Mouse (Mus musculus) liver, embryonic 16.5 days (tissue): ENCODE data around the gene Mcpt9. TPM values are rescaled to one million over a fixed set of nuclear protein-coding genes. Genes with fewer than 3 reads are reported as not detected.
"Not testable (repeated sequence)": the region's sequence is repeated elsewhere in the genome, so short reads cannot be mapped to it uniquely, and the experiment has no call there.

Experiments used
- ATAC-seq: fragments of 200-750 bp; cut with Nextera tagmentation; 2 replicates; pipeline ENCODE4 v1.8.0; 2017; ENCODE audit warnings: low read depth, mild to moderate bottlenecking, moderate number of reproducible peaks, moderate library complexity
- H3K27ac ChIP-seq: fragments of 300-500 bp; sonication (generic); 2 replicates; pipeline ENCODE4 v1.5.1; 2014; ENCODE audit warnings: mild to moderate bottlenecking, low read length
- H3K27me3 ChIP-seq: fragments of 300-500 bp; sonication (generic); 2 replicates; pipeline ENCODE4 v1.6.1; 2014; ENCODE audit warnings: low read depth, low read length, mixed read lengths; ENCODE audit not compliant: control insufficient read depth, insufficient read depth
- H3K36me3 ChIP-seq: fragments of 300-500 bp; sonication (generic); 2 replicates; pipeline ENCODE4 v1.6.1; 2014; ENCODE audit warnings: mild to moderate bottlenecking; ENCODE audit not compliant: control insufficient read depth, insufficient read depth
- H3K4me1 ChIP-seq: fragments of 300-500 bp; sonication (generic); 2 replicates; pipeline ENCODE4 v1.6.1; 2014; ENCODE audit warnings: low read depth, low read length, mixed read lengths; ENCODE audit not compliant: control insufficient read depth
- H3K4me2 ChIP-seq: fragments of 300-500 bp; sonication (generic); 2 replicates; pipeline ENCODE4 v1.6.1; 2014; ENCODE audit warnings: low read depth, low read length, mixed read lengths
- H3K4me3 ChIP-seq: fragments of 300-500 bp; sonication (generic); 2 replicates; pipeline ENCODE4 v1.5.1; 2014; ENCODE audit warnings: low read depth, mild to moderate bottlenecking, low read length
- H3K9ac ChIP-seq: fragments of 300-500 bp; sonication (generic); 2 replicates; pipeline ENCODE4 v1.6.1; 2014; ENCODE audit warnings: low read depth, low read length
- H3K9me3 ChIP-seq: fragments of 300-500 bp; sonication (generic); replicated peaks from 2 replicates; pipeline ENCODE4 v1.6.1; 2016; ENCODE audit warnings: low read length; ENCODE audit not compliant: control insufficient read depth
- WGBS: fragments of 180-500 bp; shearing (Covaris S2); extraction: QIAGEN DNeasy Blood & Tissue Kit; methylation state at CpG from one replicate; pipeline ENCODE4 v1.1.7; 2014; ENCODE audit not compliant: insufficient replicate concordance; 5-methylcytosine and 5-hydroxymethylcytosine counted together
- polyA plus RNA-seq: library from polyadenylated mRNA; unstranded; fragments of >200 nt; fragmentation: Nextera tagmentation; extraction: Ambion mirVana; gene quantifications from 2 replicates; pipeline ENCODE4 v1.2.1, GENCODE M21; 2015

Gene Mcpt9
- polyA plus RNA-seq, result not detected in 2 replicates

DNA sequence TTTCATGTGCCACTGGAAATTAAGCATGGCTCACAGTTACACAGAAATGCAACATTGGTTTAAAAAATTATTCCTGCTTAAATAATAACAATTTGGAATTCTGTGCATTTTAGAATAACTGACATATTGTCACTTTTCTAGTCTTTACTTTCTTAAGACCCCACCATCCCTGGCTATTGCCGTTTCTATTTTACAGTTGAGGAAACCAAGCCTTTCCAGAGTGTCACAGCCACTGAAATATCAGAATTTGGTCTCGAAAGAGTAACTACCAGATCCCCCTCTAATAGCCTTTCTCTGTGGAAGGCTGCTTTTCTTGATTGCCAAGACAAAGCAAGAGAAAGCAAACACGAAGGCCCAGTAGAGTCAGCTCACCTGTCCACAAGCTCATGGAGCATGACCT lies at the start of gene Mcpt9:
Gene Mcpt9 (minus strand): TSS at position 101 of the 400 bp plus-strand sequence.
- 50% methylated on average over 2 of the region's 3 CpGs for WGBS
- H3K4me3 ChIP-seq, H3K27me3 ChIP-seq, H3K4me1 ChIP-seq, H3K4me2 ChIP-seq, ATAC-seq, H3K9me3 ChIP-seq, H3K9ac ChIP-seq, H3K27ac ChIP-seq, H3K36me3 ChIP-seq: not testable (repeated sequence)

DNA sequence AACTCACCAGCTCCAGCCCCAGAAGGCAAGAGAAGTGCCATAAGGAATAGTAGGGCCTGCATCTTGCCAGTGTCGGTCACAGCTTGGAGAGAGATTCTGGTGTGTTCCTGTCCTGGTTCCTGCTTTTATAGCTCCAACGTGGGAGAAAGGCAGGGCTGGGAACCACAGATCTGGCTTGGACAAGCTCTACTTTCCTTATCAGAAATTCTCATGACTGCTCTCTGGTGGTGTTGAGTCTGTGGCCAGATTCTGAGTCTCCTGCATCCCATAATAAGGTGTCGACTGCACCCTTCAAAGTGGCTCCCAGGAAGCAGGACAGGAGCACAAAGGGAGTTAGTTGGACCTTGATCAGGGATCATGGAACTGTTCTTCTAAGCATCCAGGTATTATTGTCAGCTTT lies 31.9 kb upstream of the Mcpt9 start, which contains the start of gene Mcpt4:
Gene Mcpt4 (minus strand): TSS at position 101 of the 400 bp plus-strand sequence.
- WGBS, result 46% methylated on average over 3 of the region's 3 CpGs
- ATAC-seq, H3K36me3 ChIP-seq, H3K27me3 ChIP-seq, H3K9me3 ChIP-seq, H3K4me1 ChIP-seq, H3K4me2 ChIP-seq, H3K9ac ChIP-seq, H3K27ac ChIP-seq, H3K4me3 ChIP-seq: not testable (repeated sequence)

DNA sequence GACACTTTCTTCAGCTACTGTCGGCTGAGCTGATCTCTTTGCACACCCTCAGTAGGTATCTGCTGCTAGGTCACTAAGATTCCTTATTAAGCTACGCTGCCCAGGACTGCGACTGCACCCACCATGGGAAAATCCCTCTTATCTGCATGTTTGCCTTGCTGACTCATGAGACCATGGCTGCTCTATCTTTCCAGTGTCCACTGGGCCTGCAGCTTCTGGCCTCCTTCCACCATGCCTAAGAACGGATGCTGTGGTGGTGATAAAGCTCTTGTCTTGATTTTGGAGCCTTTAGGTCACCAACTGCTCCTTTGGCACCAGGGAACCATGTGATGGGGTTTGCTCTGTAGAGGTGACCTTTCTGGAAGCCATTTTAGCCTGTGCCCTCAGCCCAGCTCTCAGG lies 27.4 kb upstream of the Mcpt9 start:
- Histone ChIP-seq H3K4me3 (no peak overlapping the region), H3K9me3 (no peaks in the 10 kb centered on the region), H3K36me3 (no peaks in the 10 kb centered on the region), H3K27me3 (no peaks in the 10 kb centered on the region), H3K27ac (no peak overlapping the region), H3K4me1 (no peaks in the 10 kb centered on the region), H3K9ac (no peak overlapping the region), H3K4me2 (no peak overlapping the region)
- WGBS, result 31% methylated on average over 4 of the region's 4 CpGs
- ATAC-seq, result no peak

DNA sequence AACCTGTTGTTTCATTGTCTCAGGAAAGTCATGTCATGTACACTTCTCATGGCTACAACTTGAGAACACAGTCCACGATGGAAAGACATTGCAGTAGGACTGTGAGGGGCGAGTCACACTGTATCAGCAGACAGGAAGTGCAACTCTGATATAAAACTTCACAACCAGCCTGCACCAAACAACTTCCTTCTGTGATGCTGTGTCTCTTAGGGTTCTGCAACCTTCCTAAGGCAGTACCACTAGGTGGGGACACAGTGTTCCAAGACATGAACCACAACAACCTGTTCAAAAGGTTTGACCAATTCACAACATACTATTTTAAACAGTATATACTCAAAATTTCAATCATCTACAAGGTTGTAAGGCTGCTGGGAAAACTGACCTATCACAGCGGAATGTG lies 25.1 kb upstream of the Mcpt9 start:
- WGBS, result 43% methylated on average over 3 of the region's 3 CpGs
- ATAC-seq, result no peak

DNA sequence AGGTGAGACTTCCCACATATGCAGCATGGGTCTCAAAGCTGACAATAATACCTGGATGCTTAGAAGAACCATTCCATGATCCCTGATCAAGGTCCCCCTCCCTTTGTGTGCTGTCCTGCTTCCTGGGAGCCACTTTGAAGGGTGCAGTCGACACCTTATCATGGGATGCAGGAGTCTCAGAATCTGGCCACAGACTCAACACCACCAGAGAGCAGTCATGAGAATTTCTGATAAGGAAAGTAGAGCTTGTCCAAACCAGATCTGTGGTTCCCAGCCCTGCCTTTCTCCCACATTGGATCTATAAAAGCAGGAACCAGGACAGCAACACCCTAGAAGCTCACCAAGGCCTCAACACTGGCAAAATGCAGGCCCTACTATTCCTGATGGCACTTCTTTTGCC lies 11.5 kb upstream of the Mcpt9 start, which contains the start of gene Mcpt2:
Gene Mcpt2 (plus strand): TSS at position 250 of the 400 bp plus-strand sequence.
- H3K27me3 ChIP-seq, H3K9me3 ChIP-seq, H3K9ac ChIP-seq, H3K4me3 ChIP-seq, H3K36me3 ChIP-seq, H3K4me2 ChIP-seq, H3K4me1 ChIP-seq, H3K27ac ChIP-seq: not testable (repeated sequence)
- WGBS, result 11% methylated on average over 1 of the region's 1 CpGs
- ATAC-seq, result peak; percentile 61

More for the DNA sequence above, 25.1 kb upstream of the Mcpt9 start:
- no peaks in the 10 kb centered on the region for H3K36me3 ChIP-seq
- no peaks in the 10 kb centered on the region for H3K27me3 ChIP-seq
- H3K9ac ChIP-seq, result no peak overlapping the region
- H3K27ac ChIP-seq, result no peak overlapping the region
- no peak overlapping the region for H3K4me2 ChIP-seq
- H3K4me3 ChIP-seq, result no peak overlapping the region
- H3K4me1 ChIP-seq, result no peaks in the 10 kb centered on the region
- no peaks in the 10 kb centered on the region for H3K9me3 ChIP-seq

DNA sequence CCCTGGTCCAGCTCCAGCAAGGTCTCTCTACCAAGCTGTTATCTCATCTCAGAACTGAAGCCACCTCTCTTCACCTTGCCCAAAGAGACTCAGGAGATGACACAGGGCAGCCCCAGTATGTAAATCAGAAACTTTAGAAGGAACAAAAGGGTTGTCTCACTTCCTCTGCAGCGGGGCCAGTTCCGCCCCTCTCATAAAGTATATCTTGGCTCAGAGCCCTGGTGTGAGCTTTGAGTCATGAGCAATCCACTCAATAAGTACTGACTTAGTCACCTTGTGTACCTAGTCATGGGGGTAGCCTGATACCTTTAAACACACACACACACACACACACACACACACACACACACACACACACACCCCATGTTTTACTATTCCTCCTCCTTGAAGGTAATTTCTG lies 4.1 kb upstream of the Mcpt9 start:
- no peak for ATAC-seq
- H3K4me2 ChIP-seq, result no peak overlapping the region
- no peaks in the 10 kb centered on the region for H3K9me3 ChIP-seq
- WGBS, result 51% methylated on average over 2 of the region's 2 CpGs
- H3K36me3 ChIP-seq, result no peaks in the 10 kb centered on the region
- no peaks in the 10 kb centered on the region for H3K27me3 ChIP-seq
- no peak overlapping the region for H3K27ac ChIP-seq
- no peak overlapping the region for H3K4me3 ChIP-seq
- H3K4me1 ChIP-seq, result no peaks in the 10 kb centered on the region
- H3K9ac ChIP-seq, result no peak overlapping the region

DNA sequence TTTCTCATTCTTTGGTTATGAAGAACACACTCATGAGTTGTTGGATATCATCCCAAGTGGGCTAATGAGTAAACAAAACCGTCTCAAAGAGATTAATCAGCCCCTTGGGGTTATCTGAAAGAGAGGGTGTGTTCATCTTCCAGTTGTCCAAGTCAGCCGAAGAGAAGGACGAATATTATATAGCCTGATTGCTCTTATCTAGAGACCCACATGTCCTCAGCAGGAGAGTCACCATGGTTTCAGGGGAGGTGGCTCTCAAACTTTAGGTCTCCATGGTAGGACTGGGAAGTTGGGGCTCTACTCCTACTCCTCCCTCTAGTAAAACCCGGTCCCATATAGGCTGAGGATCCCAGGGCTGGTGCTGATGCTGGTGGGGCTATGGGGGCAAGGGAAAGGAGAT lies 9.0 kb downstream of the Mcpt9 start:
- peak; percentile 97 for ATAC-seq
- not testable (repeated sequence) for H3K4me3 ChIP-seq, H3K27me3 ChIP-seq, H3K9ac ChIP-seq, H3K9me3 ChIP-seq, H3K36me3 ChIP-seq
- 25% methylated on average over 4 of the region's 4 CpGs for WGBS
- Histone ChIP-seq H3K4me2 (peak overlapping the region; percentile 32), H3K27ac (peak overlapping the region; percentile 50), H3K4me1 (peaks cover 11% of the 10 kb centered on the region)

DNA sequence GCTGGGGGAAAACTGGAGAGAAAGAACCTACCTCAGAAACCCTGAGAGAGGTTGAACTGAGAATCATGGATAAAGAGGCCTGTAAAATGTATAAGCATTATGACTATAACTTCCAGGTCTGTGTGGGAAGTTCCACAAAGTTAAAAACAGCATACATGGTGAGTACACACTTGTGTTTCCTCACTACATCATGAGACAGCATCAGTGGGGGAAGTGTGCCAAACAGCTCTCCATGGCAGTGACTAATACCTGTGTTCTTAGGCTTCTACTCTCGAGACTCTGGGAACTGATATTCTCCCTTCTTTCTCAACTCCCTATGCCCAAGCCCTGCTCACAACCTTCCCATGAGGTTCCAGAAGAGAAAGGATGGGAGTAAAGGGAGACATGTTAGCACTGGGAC lies 10.8 kb downstream of the Mcpt9 start:
- H3K9ac ChIP-seq, result no peak overlapping the region
- H3K36me3 ChIP-seq, result no peaks in the 10 kb centered on the region
- H3K9me3 ChIP-seq, result no peaks in the 10 kb centered on the region
- WGBS, result 40% methylated on average over 1 of the region's 1 CpGs
- ATAC-seq, result no peak
- no peaks in the 10 kb centered on the region for H3K27me3 ChIP-seq
- no peak overlapping the region for H3K4me3 ChIP-seq
- H3K4me2 ChIP-seq, result no peak overlapping the region
- H3K27ac ChIP-seq, result no peak overlapping the region
- peaks cover 11% of the 10 kb centered on the region for H3K4me1 ChIP-seq

DNA sequence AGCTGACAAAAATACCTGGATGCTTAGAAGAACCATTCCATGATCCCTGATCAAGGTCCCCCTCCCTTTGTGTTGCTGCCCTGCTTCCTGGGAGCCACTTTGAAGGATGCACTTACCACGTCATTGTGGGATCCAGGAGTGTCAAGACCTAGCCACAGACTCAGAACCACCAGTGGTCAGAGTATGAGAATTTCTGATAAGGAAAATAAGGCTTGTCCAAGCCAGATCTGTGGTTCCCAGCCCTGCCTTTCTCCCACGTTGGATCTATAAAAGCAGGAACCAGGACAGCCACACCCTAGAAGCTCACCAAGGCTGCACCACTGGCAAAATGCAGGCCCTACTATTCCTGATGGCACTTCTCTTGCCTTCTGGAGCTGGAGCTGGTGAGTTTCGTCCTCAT lies 12.6 kb downstream of the Mcpt9 start, which contains the start of gene Mcpt1:
Gene Mcpt1 (plus strand): TSS at position 301 of the 400 bp plus-strand sequence.
- H3K36me3 ChIP-seq, H3K9me3 ChIP-seq, H3K9ac ChIP-seq, H3K27me3 ChIP-seq, H3K27ac ChIP-seq, H3K4me3 ChIP-seq, ATAC-seq, H3K4me2 ChIP-seq: not testable (repeated sequence)
- H3K4me1 ChIP-seq, result peaks cover 11% of the 10 kb centered on the region
- WGBS, result 33% methylated on average over 3 of the region's 3 CpGs
